Mouse (Mus musculus) neural tube, postnatal 0 days (tissue): ENCODE measurements around the gene Arid1b. TPM values are rescaled to one million over a fixed set of nuclear protein-coding genes. Genes with fewer than 3 reads are reported as not detected.

Experiments used
- polyA plus RNA-seq: library from polyadenylated mRNA; unstranded; fragments of >200 nt; fragmentation: Nextera tagmentation; extraction: Ambion mirVana; gene quantifications from 2 replicates; pipeline ENCODE4 v1.2.1, GENCODE M21; 2015

Arid1b gene
- polyA plus RNA-seq = 8.7 and 9.2 TPM in 2 replicates

GRCm38 (mm10) chr17:4993840-4994503 is at the start of gene Arid1b:
Gene Arid1b (plus strand): TSS chr17:4994332.

